Mouse (Mus musculus) olfactory bulb, adult 2 months (tissue): ENCODE results near the gene St3gal5.

Source experiments
- CTCF ChIP-seq: fragments of 200-500 bp; IDR thresholded peaks from 2 replicates; pipeline ENCODE4 v1.5.1; 2012; ENCODE audit warnings: low read depth, mild to moderate bottlenecking, low read length, moderate library complexity; ENCODE audit not compliant: insufficient read depth
- POLR2A ChIP-seq: fragments of 200-500 bp; IDR thresholded peaks from 2 replicates; pipeline ENCODE4 v1.6.1; 2012; ENCODE audit warnings: mild to moderate bottlenecking, low read depth, low read length, moderate library complexity; ENCODE audit not compliant: insufficient read depth

DNA sequence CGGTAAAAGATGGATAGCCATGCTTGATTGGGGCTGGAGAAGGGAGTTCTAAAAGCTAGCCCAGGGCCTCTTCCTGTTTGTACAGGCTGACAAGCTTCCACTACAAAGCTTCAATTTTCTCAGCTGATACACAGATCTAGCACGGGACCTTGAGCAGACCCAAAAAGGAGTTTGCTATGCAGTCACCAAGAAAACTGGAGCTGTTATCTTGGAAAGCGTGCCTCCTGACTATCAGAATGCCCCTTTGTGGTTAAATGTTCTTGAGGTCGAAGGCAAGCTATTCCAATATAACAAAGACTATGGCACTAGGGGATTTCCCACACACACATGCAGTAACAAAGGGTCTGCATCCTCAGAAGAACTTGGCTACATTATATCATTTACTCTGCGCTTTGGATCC lies 1.2 kb upstream of the St3gal5 start:
- no peak for TF ChIP-seq CTCF
- no peak for TF ChIP-seq POLR2A
